Mouse (Mus musculus) MN1 (cell line): ENCODE data around the gene Zfp39.

Experiments used
- DNase-seq: peaks from one replicate; pipeline ENCODE4 v3.0.0-alpha.2; 2016; ENCODE audit warnings: low spot score

The Zfp39 gene

GRCm38 (mm10) chr11:58903511-58904409, at the start of gene Zfp39:
Gene Zfp39, minus strand, starts transcription at chr11:58904225.
- peak; percentile 95 for DNase-seq

GRCm38 (mm10) chr11:58953351-58954169, 49.5 kb upstream of the Zfp39 start:
- peak; percentile 71 for DNase-seq

- DNase-seq, result no peak
Measured at GRCm38 (mm10) chr11:58951210-58951609, 47.2 kb upstream of the Zfp39 start.

- peak; percentile 86 for DNase-seq
Measured at GRCm38 (mm10) chr11:58949480-58950431, 45.7 kb upstream of the Zfp39 start.

- peak; percentile 99 for DNase-seq
Measured at GRCm38 (mm10) chr11:58948542-58949479, 44.8 kb upstream of the Zfp39 start, which contains the start of gene Hist3h2ba. Gene Hist3h2ba, plus strand, starts transcription at chr11:58948920.

GRCm38 (mm10) chr11:58947798-58948528, 43.9 kb upstream of the Zfp39 start:
- peak; percentile 75 for DNase-seq

- DNase-seq, result no peak
Measured at GRCm38 (mm10) chr11:58947306-58947705, 43.3 kb upstream of the Zfp39 start.

- DNase-seq, result no peak
Measured at GRCm38 (mm10) chr11:58944136-58944535, 40.1 kb upstream of the Zfp39 start.

- no peak for DNase-seq
Measured at GRCm38 (mm10) chr11:58939088-58939439, 35.0 kb upstream of the Zfp39 start.

- DNase-seq, result peak; percentile 98
Measured at GRCm38 (mm10) chr11:58938322-58939087, 34.5 kb upstream of the Zfp39 start, which contains the start of gene Rnf187. Gene Rnf187, minus strand, starts transcription at chr11:58938916.

- peak; percentile 66 for DNase-seq
Measured at GRCm38 (mm10) chr11:58937909-58938308, 33.9 kb upstream of the Zfp39 start.

- DNase-seq, result peak; percentile 51
Measured at GRCm38 (mm10) chr11:58931576-58931975, 27.6 kb upstream of the Zfp39 start.

GRCm38 (mm10) chr11:58930254-58930653, 26.2 kb upstream of the Zfp39 start:
- no peak for DNase-seq

- no peak for DNase-seq
Measured at GRCm38 (mm10) chr11:58929641-58930040, 25.6 kb upstream of the Zfp39 start.

GRCm38 (mm10) chr11:58929055-58929454, 25.0 kb upstream of the Zfp39 start:
- DNase-seq, result no peak

GRCm38 (mm10) chr11:58927790-58928651, 24.0 kb upstream of the Zfp39 start:
- peak; percentile 92 for DNase-seq

- no peak for DNase-seq
Measured at GRCm38 (mm10) chr11:58927053-58927452, 23.0 kb upstream of the Zfp39 start.

GRCm38 (mm10) chr11:58926651-58927050, 22.6 kb upstream of the Zfp39 start:
- no peak for DNase-seq
